Mouse (Mus musculus) mouse trophoblast stem cell (cell line): ENCODE measurements around the gene Gpr55.

Experiments
- in situ Hi-C, 2 experiments: fragments of 300-500 bp; cut with MseI, MboI; formaldehyde crosslinking; loops; 2 replicates in 1 of 2; 3 replicates in 1 of 2; pipeline ENCODE4 v1.15.1; 2025

Gpr55 gene

GRCm38 (mm10) chr1:85916830-85917450 lies 43.9 kb downstream of the Gpr55 start:
- in situ Hi-C loops = no loop called here

GRCm38 (mm10) chr1:85915890-85916289 lies 44.9 kb downstream of the Gpr55 start:
- in situ Hi-C loops = no loop called here

- in situ Hi-C loops = no loop called here
Observed at GRCm38 (mm10) chr1:85913078-85913755, 47.6 kb downstream of the Gpr55 start.

- in situ Hi-C loops = no loop called here
Observed at GRCm38 (mm10) chr1:85908754-85909590, 51.8 kb downstream of the Gpr55 start.

- in situ Hi-C loops = no loop called here
Observed at GRCm38 (mm10) chr1:85906892-85907291, 53.9 kb downstream of the Gpr55 start.

- in situ Hi-C loops = no loop called here
Observed at GRCm38 (mm10) chr1:85902108-85902561, 58.7 kb downstream of the Gpr55 start.

GRCm38 (mm10) chr1:85901516-85902107 lies 59.2 kb downstream of the Gpr55 start:
- in situ Hi-C loops = no loop called here

- in situ Hi-C loops = no loop called here
Observed at GRCm38 (mm10) chr1:85900521-85901333, 60.1 kb downstream of the Gpr55 start.

- in situ Hi-C loops = no loop called here
Observed at GRCm38 (mm10) chr1:85899388-85899761, 61.4 kb downstream of the Gpr55 start.

- in situ Hi-C loops = no loop called here
Observed at GRCm38 (mm10) chr1:85898761-85899387, 61.9 kb downstream of the Gpr55 start.

- in situ Hi-C loops = no loop called here
Observed at GRCm38 (mm10) chr1:85897901-85898760, 62.7 kb downstream of the Gpr55 start.

GRCm38 (mm10) chr1:85896781-85897700 lies 63.8 kb downstream of the Gpr55 start:
- in situ Hi-C loops = no loop called here

- in situ Hi-C loops = no loop called here
Observed at GRCm38 (mm10) chr1:85896110-85896509, 64.7 kb downstream of the Gpr55 start.

GRCm38 (mm10) chr1:85895391-85895837 lies 65.4 kb downstream of the Gpr55 start:
- in situ Hi-C loops = no loop called here

GRCm38 (mm10) chr1:85894748-85895360 lies 66.0 kb downstream of the Gpr55 start:
- in situ Hi-C loops = no loop called here

GRCm38 (mm10) chr1:85894231-85894747 lies 66.5 kb downstream of the Gpr55 start, which contains the start of gene Itm2c:
Gene Itm2c (plus strand): TSS chr1:85894281.
- in situ Hi-C loops = no loop called here
